Mouse (Mus musculus) heart, adult 2 months (tissue): ENCODE results near the gene Rpl21. TPM values are rescaled to one million over a fixed set of nuclear protein-coding genes. Genes with fewer than 3 reads are reported as not detected.

Experiments used
- DNase-seq, 2 experiments: peaks; one replicate each; pipeline ENCODE4 v3.0.0; 2021
- H3K27ac ChIP-seq: fragments of 200-600 bp; 2 replicates; pipeline ENCODE4 v1.8.1; 2022
- H3K27me3 ChIP-seq: fragments of 200-500 bp; 2 replicates; pipeline ENCODE4 v1.6.1; 2012; ENCODE audit warnings: mild to moderate bottlenecking, low read length, inconsistent platforms, mixed read lengths; ENCODE audit not compliant: control insufficient read depth, insufficient read depth
- H3K36me3 ChIP-seq: fragments of 200-500 bp; 2 replicates; pipeline ENCODE4 v1.6.1; 2012; ENCODE audit warnings: low read length, inconsistent platforms; ENCODE audit not compliant: control insufficient read depth, insufficient read depth
- H3K4me1 ChIP-seq: fragments of 200-500 bp; 2 replicates; pipeline ENCODE4 v1.6.1; 2011; ENCODE audit warnings: low read length; ENCODE audit not compliant: control insufficient read depth, insufficient read depth
- H3K4me3 ChIP-seq: fragments of 200-600 bp; 2 replicates; pipeline ENCODE4 v1.8.1; 2022
- H3K79me2 ChIP-seq: fragments of 200-500 bp; replicated peaks from 2 replicates; pipeline ENCODE4 v1.6.1; 2012; ENCODE audit warnings: mild to moderate bottlenecking, inconsistent platforms, low read length, moderate library complexity, mixed read lengths; ENCODE audit not compliant: control insufficient read depth, insufficient read depth
- H3K9ac ChIP-seq: fragments of 200-500 bp; 2 replicates; pipeline ENCODE4 v1.6.1; 2012; ENCODE audit warnings: low read depth, mild to moderate bottlenecking, control low read depth, inconsistent platforms, low read length, mixed read lengths
- CTCF ChIP-seq: fragments of 200-600 bp; IDR thresholded peaks from 2 replicates; pipeline ENCODE4 v1.8.1; 2022; ENCODE audit warnings: antibody characterized with exemption, mild to moderate bottlenecking, moderate library complexity
- EP300 ChIP-seq: fragments of 200-500 bp; IDR thresholded peaks from 2 replicates; pipeline ENCODE4 v1.6.1; 2011; ENCODE audit warnings: low read depth, low read length, control low read depth; ENCODE audit not compliant: insufficient read depth
- POLR2A ChIP-seq: fragments of 200-500 bp; IDR thresholded peaks from 2 replicates; pipeline ENCODE4 v1.6.1; 2011; ENCODE audit warnings: mild to moderate bottlenecking, low read depth, low read length, control low read depth; ENCODE audit not compliant: insufficient read depth
- WGBS: fragments of 180-500 bp; shearing (Covaris S2); methylation state at CpG from one replicate; pipeline ENCODE4 v1.1.7; 2018; 5-methylcytosine and 5-hydroxymethylcytosine counted together
- intact Hi-C: fragments of 180-260 bp; cut with DNase I; formaldehyde crosslinking; loops from one replicate; pipeline ENCODE4 v1.15.1; 2025
- polyA plus RNA-seq: library from polyadenylated mRNA; depleted of rRNA; stranded (reverse); fragments of >200 nt; gene quantifications from 2 replicates; pipeline ENCODE4 v1.2.3, GENCODE M21; 2012
- total RNA-seq, 2 experiments: library from RNA; stranded (reverse); gene quantifications; 2 replicates each; pipeline ENCODE4 v1.2.3; 2021

Gene Rpl21
- total and polyA plus RNA-seq, 3 experiments, result 44.4 to 143 (median 119) TPM

- Histone ChIP-seq H3K79me2 (no peaks in the 10 kb centered on the region), H3K27ac (no peak overlapping the region), H3K4me3 (no peak overlapping the region), H3K27me3 (no peaks in the 10 kb centered on the region), H3K36me3 (peaks cover 17% of the 10 kb centered on the region), H3K4me1 (peaks cover 2% of the 10 kb centered on the region; the same call in 1 of the 2 replicates), H3K9ac (no peak overlapping the region)
- no peak for DNase-seq
- TF ChIP-seq CTCF, result no peak
- no peak for TF ChIP-seq EP300
- intact Hi-C loops, result loop anchor here (5.0 to 10.0 kb wide), 3 partner anchors 60 to 240 kb away; partner anchors contain the start of genes Lnx2 and Polr1d
- WGBS, result 81% methylated on average over 8 of the region's 8 CpGs
Measured at GRCm38 (mm10) chr5:146834959-146835358, 2.3 kb downstream of the Rpl21 start.

- peaks cover 17% of the 10 kb centered on the region for H3K36me3 ChIP-seq
- no peak for TF ChIP-seq EP300
- no peak for DNase-seq
- no peak overlapping the region for H3K4me3 ChIP-seq
- no peak overlapping the region for H3K9ac ChIP-seq
- peaks cover 2% of the 10 kb centered on the region; the same call in 1 of the 2 replicates for H3K4me1 ChIP-seq
- no peaks in the 10 kb centered on the region for H3K27me3 ChIP-seq
- intact Hi-C loops, result loop anchor here (10.0 kb wide), 2 partner anchors 63 to 237 kb away; partner anchors contain the start of genes Lnx2 and Polr1d
- no peak overlapping the region for H3K27ac ChIP-seq
- 62% methylated on average over 7 of the region's 7 CpGs for WGBS
- H3K79me2 ChIP-seq, result no peaks in the 10 kb centered on the region
Measured at GRCm38 (mm10) chr5:146837967-146838720, 5.5 kb downstream of the Rpl21 start.

GRCm38 (mm10) chr5:146838836-146839648 is 6.4 kb downstream of the Rpl21 start:
- WGBS, result 62% methylated on average over 12 of the region's 12 CpGs
- H3K27ac ChIP-seq, result no peak overlapping the region
- intact Hi-C loops, result loop anchor here (10.0 kb wide), 2 partner anchors 64 to 236 kb away; partner anchors contain the start of genes Lnx2 and Polr1d
- no peak overlapping the region for H3K4me3 ChIP-seq
- no peaks in the 10 kb centered on the region for H3K79me2 ChIP-seq
- TF ChIP-seq EP300 (no peak), POLR2A (no peak), CTCF (no peak)
- H3K27me3 ChIP-seq, result no peaks in the 10 kb centered on the region
- H3K36me3 ChIP-seq, result peaks cover 13% of the 10 kb centered on the region
- no peaks in the 10 kb centered on the region for H3K4me1 ChIP-seq
- DNase-seq, result no peak
- H3K9ac ChIP-seq, result no peak overlapping the region

GRCm38 (mm10) chr5:146839760-146840159 is 7.1 kb downstream of the Rpl21 start:
- intact Hi-C loops, result loop anchor here (10.0 kb wide), 3 partner anchors 65 to 235 kb away; partner anchors contain the start of genes Lnx2, Mtif3 and Polr1d
- Histone ChIP-seq H3K4me1 (peaks cover 2% of the 10 kb centered on the region), H3K27ac (no peak overlapping the region), H3K4me3 (no peak overlapping the region), H3K27me3 (no peaks in the 10 kb centered on the region), H3K79me2 (no peaks in the 10 kb centered on the region), H3K36me3 (peaks cover 6% of the 10 kb centered on the region; the same call in 1 of the 2 replicates), H3K9ac (no peak overlapping the region)
- 69% methylated on average over 5 of the region's 5 CpGs for WGBS
- DNase-seq, result no peak
- TF ChIP-seq CTCF, result no peak
- TF ChIP-seq EP300, result no peak
- TF ChIP-seq POLR2A, result no peak

- 68% methylated on average over 4 of the region's 4 CpGs for WGBS
- intact Hi-C loops, result loop anchor here (10.0 kb wide), 1 partner anchor 124 kb away; the partner anchor contains the start of gene Mtif3
- peaks cover 4% of the 10 kb centered on the region; the same call in 1 of the 2 replicates for H3K36me3 ChIP-seq
- no peak for TF ChIP-seq POLR2A
- no peak for TF ChIP-seq CTCF
- no peak for TF ChIP-seq EP300
- DNase-seq, result no peak
- no peaks in the 10 kb centered on the region for H3K79me2 ChIP-seq
- H3K4me1 ChIP-seq, result peaks cover 2% of the 10 kb centered on the region
- H3K4me3 ChIP-seq, result no peak overlapping the region
- no peak overlapping the region for H3K9ac ChIP-seq
- H3K27me3 ChIP-seq, result no peaks in the 10 kb centered on the region
- no peak overlapping the region for H3K27ac ChIP-seq
Measured at GRCm38 (mm10) chr5:146840422-146840821, 7.7 kb downstream of the Rpl21 start.
